Mouse (Mus musculus) CH12.LX (cell line): Measurements from ENCODE around the gene Maml2. TPM values are rescaled to one million over a fixed set of nuclear protein-coding genes. Genes with fewer than 3 reads are reported as not detected.

ENCODE experiments used
- DNase-seq: peaks from one replicate; pipeline ENCODE4 v3.0.0-alpha.2; 2013; ENCODE audit errors: extremely low read depth
- H3K27ac ChIP-seq: 2 replicates; pipeline ENCODE4 v1.5.1; 2012; ENCODE audit warnings: low read depth, mild to moderate bottlenecking, control low read depth, moderate library complexity; ENCODE audit not compliant: insufficient read depth
- H3K27me3 ChIP-seq: replicated peaks from 2 replicates; pipeline ENCODE3; 2012; ENCODE audit warnings: inconsistent platforms
- H3K36me3 ChIP-seq, 2 experiments: replicated peaks in 1 of 2; 2 replicates each; pipeline versions ENCODE3 to v1.6.1; 2012; ENCODE audit warnings: inconsistent platforms in 1 of 2, low read length in 1 of 2, mild to moderate bottlenecking in 1 of 2, mixed read lengths in 1 of 2, moderate library complexity in 1 of 2; ENCODE audit not compliant: control insufficient read depth in 1 of 2, insufficient read depth in 1 of 2
- H3K4me1 ChIP-seq, 2 experiments: 2 replicates each; pipeline ENCODE4 v1.6.1; 2012; ENCODE audit warnings: inconsistent platforms in 1 of 2, moderate library complexity in 1 of 2; ENCODE audit not compliant: insufficient read depth in 2 of 2, control insufficient read depth in 1 of 2
- H3K4me2 ChIP-seq: 2 replicates; pipeline ENCODE4 v1.6.1; 2012; ENCODE audit warnings: low read depth, mild to moderate bottlenecking, control low read depth; ENCODE audit not compliant: poor library complexity, insufficient read depth, severe bottlenecking
- H3K4me3 ChIP-seq, 3 experiments: fragments of 150-350 bp in 1 of 3; sonication (generic) in 1 of 3; replicated peaks in 1 of 3; 2 replicates each; pipeline versions ENCODE3 to v1.5.1; 2011 to 2012; ENCODE audit warnings: low read depth in 2 of 3, low read length in 2 of 3, mild to moderate bottlenecking in 2 of 3, moderate library complexity in 2 of 3, control low read depth in 1 of 3, improper control_type of control experiment in 1 of 3, inconsistent platforms in 1 of 3, mixed read lengths in 1 of 3; ENCODE audit not compliant: poor library complexity in 1 of 3
- H3K79me2 ChIP-seq: replicated peaks from 2 replicates; pipeline ENCODE4 v1.6.1; 2012; ENCODE audit warnings: mild to moderate bottlenecking, moderate library complexity; ENCODE audit not compliant: control insufficient read depth, poor library complexity, insufficient read depth, severe bottlenecking; ENCODE audit errors: extremely low read depth
- H3K9ac ChIP-seq: 2 replicates; pipeline ENCODE4 v1.6.1; 2012; ENCODE audit warnings: low read depth, mild to moderate bottlenecking, control low read depth, moderate library complexity; ENCODE audit not compliant: insufficient read depth
- H3K9me3 ChIP-seq: replicated peaks from 2 replicates; pipeline ENCODE3; 2012; ENCODE audit warnings: low read length, inconsistent platforms, mixed read lengths
- BHLHE40 ChIP-seq: IDR thresholded peaks from 2 replicates; pipeline ENCODE4 v1.6.1; 2011; ENCODE audit warnings: mild to moderate bottlenecking, low read depth, low read length, improper control_type of control experiment
- CHD1 ChIP-seq: IDR thresholded peaks from 2 replicates; pipeline ENCODE4 v1.6.1; 2012; ENCODE audit warnings: low read depth, low read length, improper control_type of control experiment, inconsistent platforms
- ELF1 ChIP-seq: IDR thresholded peaks from 2 replicates; pipeline ENCODE4 v1.6.1; 2014; ENCODE audit warnings: low read depth, mild to moderate bottlenecking, inconsistent platforms, low read length, improper control_type of control experiment
- EP300 ChIP-seq: IDR thresholded peaks from 2 replicates; pipeline ENCODE4 v1.6.1; 2011; ENCODE audit warnings: low read length, improper control_type of control experiment
- ETS1 ChIP-seq: conservative IDR thresholded peaks from 2 replicates; pipeline ENCODE4 v1.6.1; 2012; ENCODE audit warnings: low read depth, mild to moderate bottlenecking, inconsistent platforms, low read length, improper control_type of control experiment, moderate library complexity
- GABPA ChIP-seq: IDR thresholded peaks from 2 replicates; pipeline ENCODE4 v1.6.1; 2012; ENCODE audit warnings: low read depth, low read length, improper control_type of control experiment, inconsistent platforms; ENCODE audit not compliant: insufficient replicate concordance
- HCFC1 ChIP-seq: IDR thresholded peaks from 2 replicates; pipeline ENCODE4 v1.6.1; 2012; ENCODE audit warnings: low read depth, mild to moderate bottlenecking, inconsistent platforms, low read length, improper control_type of control experiment
- IRF4 ChIP-seq: IDR thresholded peaks from 2 replicates; pipeline ENCODE4 v1.6.1; 2014; ENCODE audit warnings: low read depth, mild to moderate bottlenecking, inconsistent platforms, low read length, improper control_type of control experiment
- JUND ChIP-seq: conservative IDR thresholded peaks from 2 replicates; pipeline ENCODE4 v1.6.1; 2011; ENCODE audit warnings: low read depth, low read length, improper control_type of control experiment
- KAT2A ChIP-seq: IDR thresholded peaks from 2 replicates; pipeline ENCODE4 v1.6.1; 2012; ENCODE audit warnings: low read length, improper control_type of control experiment, inconsistent platforms; ENCODE audit not compliant: insufficient replicate concordance
- MAFK ChIP-seq: IDR thresholded peaks from 2 replicates; pipeline ENCODE4 v1.6.1; 2011; ENCODE audit warnings: low read length, improper control_type of control experiment; ENCODE audit not compliant: insufficient replicate concordance
- MEF2A ChIP-seq: IDR thresholded peaks from 2 replicates; pipeline ENCODE4 v1.6.1; 2014; ENCODE audit warnings: low read depth, mild to moderate bottlenecking, inconsistent platforms, low read length, improper control_type of control experiment, borderline replicate concordance
- MYC ChIP-seq: IDR thresholded peaks from 2 replicates; pipeline ENCODE4 v1.6.1; 2011; ENCODE audit warnings: low read depth, mild to moderate bottlenecking, improper control_type of control experiment, low read length
- SIN3A ChIP-seq: IDR thresholded peaks from 2 replicates; pipeline ENCODE4 v1.6.1; 2012; ENCODE audit warnings: low read length, improper control_type of control experiment, inconsistent platforms
- TCF12 ChIP-seq: IDR thresholded peaks from 2 replicates; pipeline ENCODE4 v1.6.1; 2014; ENCODE audit warnings: low read depth, mild to moderate bottlenecking, inconsistent platforms, low read length, improper control_type of control experiment
- ZKSCAN1 ChIP-seq: IDR thresholded peaks from 2 replicates; pipeline ENCODE4 v1.6.1; 2012; ENCODE audit warnings: low read depth, inconsistent platforms, low read length, improper control_type of control experiment, borderline replicate concordance
- ZMIZ1 ChIP-seq: IDR thresholded peaks from 2 replicates; pipeline ENCODE4 v1.6.1; 2012; ENCODE audit warnings: low read depth, mild to moderate bottlenecking, inconsistent platforms, low read length, improper control_type of control experiment
- ZNF384 ChIP-seq: IDR thresholded peaks from 2 replicates; pipeline ENCODE4 v1.6.1; 2012; ENCODE audit warnings: low read depth, low read length, improper control_type of control experiment, inconsistent platforms
- dilution Hi-C: fragments of 300-500 bp; cut with MboI; formaldehyde crosslinking; loops from 2 replicates; pipeline ENCODE4 v1.14.3; 2020; ENCODE audit warnings: low sequenced_read_pairs; ENCODE audit not compliant: extremely low pct_unique_long_range_greater_than_20kb, extremely low pct_ligation_motif_present
- in situ Hi-C: fragments of 300-500 bp; cut with MboI; formaldehyde crosslinking; loops from 3 replicates; pipeline ENCODE4 v1.14.3; 2019; ENCODE audit warnings: low sequenced_read_pairs, low pct_ligation_motif_present, low pct_unique_long_range_greater_than_20kb, mixed read lengths
- polyA plus RNA-seq: library from polyadenylated mRNA; unstranded; fragments of >175 nt; gene quantifications from 2 replicates; pipeline ENCODE4 v1.2.1, GENCODE M21; 2012; ENCODE audit warnings: low read depth; ENCODE audit not compliant: insufficient read length
- total RNA-seq, 2 experiments: library from RNA; depleted of rRNA; stranded (reverse); fragments of 300-350 nt in 1 of 2; fragments of >200 nt in 1 of 2; gene quantifications; 2 replicates each; pipeline ENCODE4 v1.2.3; 2012 to 2014

The Maml2 gene
- total and polyA plus RNA-seq, 3 experiments, result 5.9 to 9.1 (median 5.9) TPM

GRCm38 (mm10) chr9:13484267-13485240 lies 186.8 kb downstream of the Maml2 start:
- no peaks in the 10 kb centered on the region for H3K9me3 ChIP-seq
- 0 out of 2 replicates have a peak, but pooled peaks cover 2% of the 10 kb centered on the region for H3K79me2 ChIP-seq
- H3K4me1 ChIP-seq, result peaks cover 21 to 37% of the 10 kb centered on the region in 2 experiments
- in situ Hi-C loops, result no loop called here
- dilution Hi-C loops, result no loop called here
- peak; percentile 59; the same call in 1 of the 2 replicates for TF ChIP-seq BHLHE40
- no peak for TF ChIP-seq MYC
- TF ChIP-seq TCF12, result peak; percentile 74
- no peak for TF ChIP-seq KAT2A
- TF ChIP-seq JUND, result peak; percentile 57
- peak; percentile 25; the same call in 1 of the 2 replicates for TF ChIP-seq ELF1
- no peak for TF ChIP-seq HCFC1
- TF ChIP-seq MEF2A, result peak; percentile 61; the same call in 1 of the 2 replicates
- peak; percentile 68 for TF ChIP-seq SIN3A
- no peak for TF ChIP-seq GABPA
- TF ChIP-seq CHD1, result no peak
- TF ChIP-seq ETS1, result peak; percentile 20; the same call in 1 of the 2 replicates
- peak; percentile 76 for TF ChIP-seq IRF4
- no peak for TF ChIP-seq ZKSCAN1
- TF ChIP-seq ZNF384, result no peak
- peak; percentile 72 for TF ChIP-seq EP300
- no peaks in the 10 kb centered on the region for H3K27me3 ChIP-seq
- peak overlapping the region; percentile 99 for H3K4me2 ChIP-seq
- peaks cover 0 to 2% of the 10 kb centered on the region in 2 experiments for H3K36me3 ChIP-seq
- peak overlapping the region; percentile 60; the same call in 1 of the 2 replicates for H3K27ac ChIP-seq
- H3K4me3 ChIP-seq, result peak overlapping the region in 1 of 3 experiments; percentile 29
- peak; percentile 57 for DNase-seq
- peak overlapping the region; percentile 74 for H3K9ac ChIP-seq

- Histone ChIP-seq H3K27ac (no peak overlapping the region), H3K79me2 (0 out of 2 replicates have a peak, but pooled peaks cover 2% of the 10 kb centered on the region), H3K4me3 (no peak overlapping the region)
- in situ Hi-C loops, result no loop called here
- no peak for TF ChIP-seq JUND
- TF ChIP-seq ZMIZ1, result no peak
- TF ChIP-seq BHLHE40, result no peak
- TF ChIP-seq MAFK, result no peak
- TF ChIP-seq, all 38 proteins: peak for 0
- Histone ChIP-seq H3K36me3 (no peaks in the 10 kb centered on the region), H3K4me1 (peaks cover 14 to 30% of the 10 kb centered on the region in 2 experiments), H3K9me3 (no peaks in the 10 kb centered on the region), H3K27me3 (no peaks in the 10 kb centered on the region), H3K4me2 (no peak overlapping the region), H3K9ac (no peak overlapping the region)
- dilution Hi-C loops, result no loop called here
- DNase-seq, result no peak
Observed at GRCm38 (mm10) chr9:13485914-13486313, 188.2 kb downstream of the Maml2 start.
